7 mouse cellular contexts compared by ENCODE assay signal in genomic region chr12:106939381-106939780, GRCm38 (mm10).
A peak's percentile ranks its signal among the peaks of the same experiment; 100 is the strongest.
DNase-seq lines count a peak whose midpoint lies in the region; ATAC-seq and TF ChIP-seq lines count a peak whose summit lies in the region.

No protein-coding gene starts in this region.

- H3K4me3 ChIP-seq in E14TG2a.4 (replicated peaks; ENCODE audit: low read length), result peak overlapping the region; percentile 29; the same call in 1 of the 2 replicates
- no peak overlapping the region for H3K4me3 ChIP-seq in hindbrain, embryonic 11.5 days (ENCODE audit: low read depth, low read length)

- H3K4me2 ChIP-seq in hindbrain, embryonic 11.5 days (replicated peaks; ENCODE audit: low read depth, low read length), result no peak overlapping the region

- 87% methylated on average over 12 of the region's 12 CpGs for WGBS in hindbrain, embryonic 11.5 days

- ATAC-seq in frontal cortex, adult (ENCODE audit: low TSS enrichment), result peak; percentile 96
- no peak for ATAC-seq in granulocyte monocyte progenitor cell, adult 5-6 weeks (replicated peaks; ENCODE audit: poor library complexity, severe bottlenecking)
- ATAC-seq in hindbrain, embryonic 11.5 days (ENCODE audit: low FRiP score), result no peak

- no peak overlapping the region for H3K9ac ChIP-seq in hindbrain, embryonic 11.5 days (ENCODE audit: low read depth, low read length)

- peaks cover 21% of the 10 kb centered on the region for H3K27me3 ChIP-seq in E14TG2a.4 (ENCODE audit: insufficient read depth, low read length)
- H3K27me3 ChIP-seq in hindbrain, embryonic 11.5 days (ENCODE audit: control insufficient read depth, insufficient read depth, low read length), result no peaks in the 10 kb centered on the region

- no peak overlapping the region for H3K27ac ChIP-seq in hindbrain, embryonic 11.5 days (ENCODE audit: low read depth, low read length)

- H3K4me1 ChIP-seq in E14TG2a.4 (replicated peaks; ENCODE audit: low read depth, low read length), result peaks cover 9% of the 10 kb centered on the region; the same call in 1 of the 2 replicates
- no peaks in the 10 kb centered on the region for H3K4me1 ChIP-seq in hindbrain, embryonic 11.5 days (replicated peaks; ENCODE audit: control insufficient read depth, insufficient read depth, low read length)

- no peak for TF ChIP-seq CTCF in E14TG2a.4 (conservative IDR thresholded peaks at IDR 0.05; ENCODE audit: low read length)

- no peaks in the 10 kb centered on the region; the same call in 1 of the 2 replicates for H3K9me3 ChIP-seq in E14TG2a.4 (ENCODE audit: low read length)
- H3K9me3 ChIP-seq in hindbrain, embryonic 11.5 days (ENCODE audit: control insufficient read depth, low read length), result no peaks in the 10 kb centered on the region

- DNase-seq in ES-CJ7 (ENCODE audit: low read depth, low spot score), result peak; percentile 9
- DNase-seq in left cerebral cortex, adult 18-20 months (ENCODE audit: low spot score in 2 of 2), result peak; percentile 79 to 83
- peak; percentile 42 for DNase-seq in urinary bladder, postnatal 14 days (ENCODE audit: low spot score)
- no peak for DNase-seq in hindbrain, embryonic 11.5 days (ENCODE audit: low spot score)

- H3K36me3 ChIP-seq in E14TG2a.4 (ENCODE audit: insufficient read depth, low read length), result no peaks in the 10 kb centered on the region
- H3K36me3 ChIP-seq in hindbrain, embryonic 11.5 days (ENCODE audit: control insufficient read depth, insufficient read depth, low read length), result no peaks in the 10 kb centered on the region
